Mouse (Mus musculus) Patski (cell line): ENCODE results near the gene Slc25a44. TPM values are rescaled to one million over a fixed set of nuclear protein-coding genes. Genes with fewer than 3 reads are reported as not detected.
A peak's percentile ranks its signal among the peaks of the same experiment; 100 is the strongest.

ENCODE experiments used
- ATAC-seq: fragments of 100-300 bp; one replicate; pipeline ENCODE4 v1.8.0; 2021
- CTCF ChIA-PET: fragments of 350-600 bp; sonication (Branson Sonifier 250); formaldehyde crosslinking; loops from one replicate; lab custom pipeline; 2022; ENCODE audit warnings: inconsistent platforms; lab: Charles Lee
- POLR2A ChIA-PET: fragments of 350-600 bp; sonication (Branson Sonifier 250); formaldehyde crosslinking; loops from one replicate; lab custom pipeline; 2022; ENCODE audit warnings: antibody characterized with exemption, inconsistent platforms; lab: Charles Lee
- DNase-seq: peaks from one replicate; pipeline ENCODE4 v3.0.0-alpha.2; 2011; ENCODE audit warnings: low read depth, low spot score
- H3K27me3 ChIP-seq: fragments of 371-371 bp; one replicate; pipeline ENCODE4 v1.5.1; 2021
- CTCF ChIP-seq: fragments of 100-300 bp; IDR thresholded peaks from one replicate; pipeline ENCODE4 v1.5.1; 2021
- in situ Hi-C: fragments of 300-500 bp; cut with MboI; formaldehyde crosslinking; loops from 3 replicates; pipeline ENCODE4 v1.11.1; 2018; ENCODE audit warnings: low pct_unique_long_range_greater_than_20kb, mixed read lengths
- polyA plus RNA-seq: library from polyadenylated mRNA; unstranded; gene quantifications from one replicate; pipeline ENCODE4 v1.2.3, GENCODE M21; 2021

Gene Slc25a44
- 42.6 TPM for polyA plus RNA-seq

GRCm38 (mm10) chr3:88424605-88425329 is at the start of gene Slc25a44:
Slc25a44 (minus strand) TSS chr3:88425139.
- no peak for TF ChIP-seq CTCF
- ATAC-seq: peak; percentile 95
- POLR2A ChIA-PET: interaction anchor here (1.2 to 1.6 kb wide), 3 partner anchors 11 to 17 kb away, joined by 3 to 5 read pairs (median 4); partner anchors contain the start of gene Pmf1
- peak; percentile 98 for DNase-seq
- in situ Hi-C loops: no loop called here
- H3K27me3 ChIP-seq: peaks cover 4% of the 10 kb centered on the region
- CTCF ChIA-PET: interaction anchor here (0.7 to 4.8 kb wide), 3 partner anchors 18 to 59 kb away, joined by 3 to 35 read pairs (median 11); no protein-coding TSS in a partner anchor

GRCm38 (mm10) chr3:88473571-88473970 is 48.6 kb upstream of the Slc25a44 start:
- CTCF ChIA-PET: interaction anchor here (0.7 to 10.9 kb wide), 8 partner anchors 11 to 68 kb away, joined by 3 to 295 read pairs (median 5); partner anchors contain the start of gene Pmf1

GRCm38 (mm10) chr3:88473020-88473419 is 48.1 kb upstream of the Slc25a44 start:
- no peak for TF ChIP-seq CTCF
- in situ Hi-C loops: loop anchor here (5.0 kb wide), 1 partner anchor 66 kb away; no protein-coding TSS in a partner anchor
- CTCF ChIA-PET: interaction anchor here (0.7 to 10.9 kb wide), 8 partner anchors 12 to 67 kb away, joined by 3 to 295 read pairs (median 5); partner anchors contain the start of gene Pmf1
- POLR2A ChIA-PET: interaction anchor here (1.4 to 3.4 kb wide), 2 partner anchors 15 to 65 kb away, joined by 4 to 24 read pairs; partner anchors contain the start of gene Pmf1
- no peaks in the 10 kb centered on the region for H3K27me3 ChIP-seq
- no peak for DNase-seq
- no peak for ATAC-seq

More at GRCm38 (mm10) chr3:88473571-88473970, 48.6 kb upstream of the Slc25a44 start:
- ATAC-seq: no peak
- POLR2A ChIA-PET: interaction anchor here (1.4 kb wide), 1 partner anchor 15 kb away, joined by 4 read pairs; no protein-coding TSS in a partner anchor
- no peak for DNase-seq
- no peaks in the 10 kb centered on the region for H3K27me3 ChIP-seq
- no peak for TF ChIP-seq CTCF
- in situ Hi-C loops: loop anchor here (5.0 kb wide), 1 partner anchor 66 kb away; no protein-coding TSS in a partner anchor

GRCm38 (mm10) chr3:88470943-88471479 is 46.1 kb upstream of the Slc25a44 start:
- peak; percentile 23 for TF ChIP-seq CTCF
- peak; percentile 92 for DNase-seq
- ATAC-seq: peak; percentile 52
- CTCF ChIA-PET: interaction anchor here (1.4 to 10.9 kb wide), 6 partner anchors 14 to 65 kb away, joined by 3 to 295 read pairs (median 9); partner anchors contain the start of gene Pmf1
- H3K27me3 ChIP-seq: no peaks in the 10 kb centered on the region
- POLR2A ChIA-PET: interaction anchor here (3.4 kb wide), 1 partner anchor 63 kb away, joined by 24 read pairs; the partner anchor contains the start of gene Pmf1
- in situ Hi-C loops: loop anchor here (5.0 kb wide), 1 partner anchor 64 kb away; no protein-coding TSS in a partner anchor

GRCm38 (mm10) chr3:88469466-88469865 is 44.5 kb upstream of the Slc25a44 start:
- POLR2A ChIA-PET: no interaction called here
- ATAC-seq (no peak), DNase-seq (no peak)
- no peak for TF ChIP-seq CTCF
- CTCF ChIA-PET: interaction anchor here (1.0 to 10.9 kb wide), 5 partner anchors 10 to 64 kb away, joined by 3 to 295 read pairs (median 5); partner anchors contain the start of gene Pmf1
- H3K27me3 ChIP-seq: no peaks in the 10 kb centered on the region
- in situ Hi-C loops: no loop called here

DNA sequence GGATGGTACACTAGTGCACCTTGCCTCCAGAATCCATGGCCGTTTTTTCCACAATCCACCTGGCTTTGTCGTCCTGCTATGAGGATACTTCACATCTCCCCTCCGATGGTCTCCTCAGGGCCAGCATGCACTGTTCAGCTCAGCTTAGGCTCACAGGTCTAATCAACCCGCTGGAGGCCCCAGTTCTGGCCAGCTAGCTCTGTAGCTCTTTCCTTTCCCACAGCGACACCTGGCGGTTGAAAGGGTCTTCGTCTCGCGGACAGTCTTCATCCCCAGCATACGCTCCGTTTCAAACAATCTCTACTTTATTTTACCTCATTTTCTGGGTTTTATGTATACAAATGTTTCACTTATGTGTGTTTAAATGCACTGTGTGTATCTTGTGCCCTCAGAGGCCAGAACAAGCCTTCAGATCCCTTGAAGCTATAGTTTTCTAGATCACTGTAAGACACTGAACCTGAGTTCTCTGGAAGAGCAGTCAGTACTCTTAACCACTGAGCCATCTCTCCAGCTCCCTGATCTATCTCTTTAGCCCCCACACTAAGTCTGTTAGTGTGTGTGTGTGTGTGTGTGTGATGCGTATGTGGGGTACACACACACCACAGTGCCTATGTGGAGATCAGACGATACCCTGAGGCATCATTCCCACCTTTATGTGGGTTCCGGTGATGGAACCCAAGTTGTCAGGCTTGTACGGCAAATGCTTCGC is 42.3 kb upstream of the Slc25a44 start:
- ChIA-PET CTCF (interaction anchor here (0.6 to 10.9 kb wide), 24 partner anchors 9 to 133 kb away, joined by 3 to 295 read pairs (median 7); partner anchors contain the start of genes Pmf1 and Slc25a44), POLR2A (interaction anchor here (0.6 to 3.6 kb wide), 3 partner anchors 27 to 83 kb away, joined by 4 to 30 read pairs (median 8); partner anchors contain the start of gene Pmf1)
- in situ Hi-C loops: no loop called here
- ATAC-seq: peak; percentile 71
- no peak for DNase-seq
- peak; percentile 97 for TF ChIP-seq CTCF
- H3K27me3 ChIP-seq: no peaks in the 10 kb centered on the region

DNA sequence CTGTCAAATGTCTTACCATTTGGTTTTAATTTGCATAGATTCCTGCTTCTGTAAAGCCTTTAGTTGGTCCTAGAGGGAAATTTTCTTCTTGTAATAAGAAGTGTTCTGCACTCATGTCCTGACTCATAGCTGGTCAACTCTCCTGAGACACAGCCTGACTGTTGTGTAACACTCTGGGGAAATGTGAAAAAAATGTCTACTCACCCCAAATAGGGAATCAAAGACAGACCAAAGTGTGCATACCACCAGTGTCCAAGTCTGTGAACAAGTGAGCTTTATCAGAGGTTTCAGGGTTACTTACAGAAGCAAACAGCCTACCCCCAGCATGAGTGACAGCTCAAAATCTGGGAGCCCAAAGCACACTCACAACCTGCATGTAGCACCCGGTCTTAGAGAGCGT is 40.2 kb upstream of the Slc25a44 start:
- in situ Hi-C loops: no loop called here

GRCm38 (mm10) chr3:88464425-88464824 is 39.5 kb upstream of the Slc25a44 start:
- POLR2A ChIA-PET: interaction anchor here (3.6 kb wide), 1 partner anchor 56 kb away, joined by 30 read pairs; the partner anchor contains the start of gene Pmf1
- DNase-seq: no peak
- no peak for TF ChIP-seq CTCF
- in situ Hi-C loops: no loop called here
- ATAC-seq: no peak
- no peaks in the 10 kb centered on the region for H3K27me3 ChIP-seq
- CTCF ChIA-PET: interaction anchor here (1.0 to 10.9 kb wide), 10 partner anchors 7 to 59 kb away, joined by 3 to 295 read pairs (median 4); partner anchors contain the start of gene Pmf1

More for the DNA sequence above, 40.2 kb upstream of the Slc25a44 start:
- DNase-seq: no peak
- CTCF ChIA-PET: interaction anchor here (1.0 to 10.9 kb wide), 11 partner anchors 8 to 59 kb away, joined by 3 to 295 read pairs (median 5); partner anchors contain the start of gene Pmf1
- TF ChIP-seq CTCF: no peak
- no peak for ATAC-seq
- no peaks in the 10 kb centered on the region for H3K27me3 ChIP-seq
- POLR2A ChIA-PET: interaction anchor here (0.5 to 3.6 kb wide), 7 partner anchors 11 to 125 kb away, joined by 3 to 30 read pairs (median 3); partner anchors contain the start of gene Pmf1
